Mouse (Mus musculus): ENCODE results near the gene Alkbh6. TPM values are rescaled to one million over a fixed set of nuclear protein-coding genes. Genes with fewer than 3 reads are reported as not detected.

Alkbh6 gene
- total RNA-seq, 4 experiments from 2014 or later = 52.8 to 69.5 (median 65.3) TPM

Other genes starting within 250 kb of the Alkbh6 start
- 1 to 10 TPM; 4.3 to 7.1 (median 5.1) TPM for gene Zfp82, start 235.8 kb upstream of the Alkbh6 start, total RNA-seq (2022)
- gene Gm26920, start 218.3 kb upstream of the Alkbh6 start, total RNA-seq (2022) = not detected
- 10 to 100 TPM in 1 of 4 experiments, 1 to 10 TPM in 3; 5.2 to 10.9 (median 8.0) TPM for gene Zfp566, start 218.2 kb upstream of the Alkbh6 start, total RNA-seq (2022)
- 10 to 100 TPM; 79.6 to 96.9 (median 89.4) TPM for gene Zfp260, start 213.9 kb upstream of the Alkbh6 start, total RNA-seq (2022)
- gene Zfp382, start 186.8 kb upstream of the Alkbh6 start, total RNA-seq (2022) = 10 to 100 TPM; 28.6 to 34.1 (median 31.2) TPM
- 10 to 100 TPM; 49.0 to 54.7 (median 50.3) TPM for gene Zfp146, start 139.0 kb upstream of the Alkbh6 start, total RNA-seq (2022)
- gene Cox7a1, start 124.6 kb upstream of the Alkbh6 start, total RNA-seq (2022) = 1 to 10 TPM; 4.4 to 6.9 (median 5.1) TPM
- gene Capns1, start 109.9 kb upstream of the Alkbh6 start, total RNA-seq (2022) = 100 to 1,000 TPM; 196 to 240 (median 227) TPM
- 10 to 100 TPM; 49.2 to 52.5 (median 49.3) TPM for gene Polr2i, start 76.8 kb upstream of the Alkbh6 start, total RNA-seq (2022)
- gene Tbcb, start 76.4 kb upstream of the Alkbh6 start, total RNA-seq (2022) = 100 to 1,000 TPM; 110 to 130 (median 118) TPM
- gene Ovol3, start 73.0 kb upstream of the Alkbh6 start, total RNA-seq (2022) = not detected
- gene Thap8, start 28.6 kb upstream of the Alkbh6 start, total RNA-seq (2022) = under 1 TPM in 2 of 4 experiments, not detected in 2; 0.41 to 0.77 TPM
- 1 to 10 TPM; 1.1 to 3.4 (median 2.4) TPM for gene Wdr62, start 28.3 kb upstream of the Alkbh6 start, total RNA-seq (2022)
- 100 to 1,000 TPM; 351 to 448 (median 412) TPM for gene Clip3, start 17.0 kb upstream of the Alkbh6 start, total RNA-seq (2022)
- gene Syne4, start 6.1 kb downstream of the Alkbh6 start, total RNA-seq (2022) = 10 to 100 TPM in 3 of 4 experiments, 1 to 10 TPM in 1; 9.6 to 21.2 (median 15.0) TPM
- gene E130208F15Rik, start 13.0 kb downstream of the Alkbh6 start, total RNA-seq (2022) = under 1 TPM; 0.53 to 0.82 (median 0.66) TPM
- 1 to 10 TPM; 6.7 to 9.9 (median 8.4) TPM for gene Sdhaf1, start 15.2 kb downstream of the Alkbh6 start, total RNA-seq (2022)
- 10 to 100 TPM; 28.2 to 31.6 (median 29.2) TPM for gene Lrfn3, start 54.1 kb downstream of the Alkbh6 start, total RNA-seq (2022)
- 100 to 1,000 TPM in 2 of 4 experiments, 10 to 100 TPM in 2; 24.9 to 572 (median 243) TPM for gene Tyrobp, start 105.0 kb downstream of the Alkbh6 start, total RNA-seq (2022)
- gene Hcst, start 111.1 kb downstream of the Alkbh6 start, total RNA-seq (2022) = 1 to 10 TPM in 3 of 4 experiments, not detected in 1; 1.8 to 3.3 (median 2.3) TPM
- gene Nfkbid, start 113.0 kb downstream of the Alkbh6 start, total RNA-seq (2022) = 1 to 10 TPM; 2.8 to 4.1 (median 3.2) TPM
- gene Aplp1, start 136.8 kb downstream of the Alkbh6 start, total RNA-seq (2022) = 1,000 to 10,000 TPM; 1,209 to 1,263 (median 1,238) TPM
- 10 to 100 TPM in 3 of 4 experiments, 1 to 10 TPM in 1; 9.6 to 13.7 (median 11.2) TPM for gene Kirrel2, start 149.0 kb downstream of the Alkbh6 start, total RNA-seq (2022)
- gene Nphs1, start 149.6 kb downstream of the Alkbh6 start, total RNA-seq (2022) = 1 to 10 TPM; 1.5 to 1.9 (median 1.6) TPM
- under 1 TPM in 1 of 4 experiments, not detected in 3; 0.56 TPM for gene Prodh2, start 184.9 kb downstream of the Alkbh6 start, total RNA-seq (2022)
- gene Arhgap33, start 226.3 kb downstream of the Alkbh6 start, total RNA-seq (2022) = 100 to 1,000 TPM in 3 of 4 experiments, 10 to 100 TPM in 1; 99.8 to 118 (median 110) TPM
- gene Hspb6, start 243.5 kb downstream of the Alkbh6 start, total RNA-seq (2022) = 10 to 100 TPM in 1 of 4 experiments, 1 to 10 TPM in 3; 3.2 to 10.3 (median 6.5) TPM
- gene Proser3, start 243.6 kb downstream of the Alkbh6 start, total RNA-seq (2022) = 1 to 10 TPM; 4.4 to 8.9 (median 6.1) TPM

Data from layer of hippocampus, adult 8-10 months (tissue).